Mouse (Mus musculus): ENCODE measurements around the gene 1700092M07Rik.

Gene 1700092M07Rik

GRCm38 (mm10) chr19:8745382-8745781, 4.9 kb downstream of the 1700092M07Rik start:
- DNase-seq, result no peak

GRCm38 (mm10) chr19:8747368-8747767, 6.8 kb downstream of the 1700092M07Rik start:
- DNase-seq, result no peak

GRCm38 (mm10) chr19:8755652-8756051, 15.1 kb downstream of the 1700092M07Rik start:
- no peak for DNase-seq

GRCm38 (mm10) chr19:8756635-8757387, 16.3 kb downstream of the 1700092M07Rik start, which contains the start of gene Nxf1:
Gene Nxf1, plus strand, starts transcription at chr19:8757073.
- DNase-seq, result peak; percentile 94

- no peak for DNase-seq
Observed at GRCm38 (mm10) chr19:8757471-8757998, 17.0 kb downstream of the 1700092M07Rik start.

- DNase-seq, result no peak
Observed at GRCm38 (mm10) chr19:8758899-8759298, 18.4 kb downstream of the 1700092M07Rik start.

GRCm38 (mm10) chr19:8760757-8761156, 20.2 kb downstream of the 1700092M07Rik start:
- peak; percentile 25 for DNase-seq

- DNase-seq, result no peak
Observed at GRCm38 (mm10) chr19:8763276-8763675, 22.8 kb downstream of the 1700092M07Rik start.

GRCm38 (mm10) chr19:8765562-8765961, 25.0 kb downstream of the 1700092M07Rik start:
- no peak for DNase-seq

- peak; percentile 86 for DNase-seq
Observed at GRCm38 (mm10) chr19:8770567-8771270, 30.2 kb downstream of the 1700092M07Rik start, which contains the start of gene Tmem223. Gene Tmem223, plus strand, starts transcription at chr19:8770996.

- DNase-seq, result no peak
Observed at GRCm38 (mm10) chr19:8772996-8773395, 32.5 kb downstream of the 1700092M07Rik start.

GRCm38 (mm10) chr19:8773409-8773808, 32.9 kb downstream of the 1700092M07Rik start:
- DNase-seq, result no peak

- peak; percentile 98 for DNase-seq
Observed at GRCm38 (mm10) chr19:8774086-8774835, 33.7 kb downstream of the 1700092M07Rik start, which contains the start of gene Tmem179b. Gene Tmem179b, minus strand, starts transcription at chr19:8774467.

- DNase-seq, result peak; percentile 42
Observed at GRCm38 (mm10) chr19:8774951-8775421, 34.5 kb downstream of the 1700092M07Rik start.

GRCm38 (mm10) chr19:8786008-8786781, 45.7 kb downstream of the 1700092M07Rik start, which contains the start of gene Taf6l:
Gene Taf6l, minus strand, starts transcription at chr19:8786417.
- DNase-seq, result peak; percentile 91

- no peak for DNase-seq
Observed at GRCm38 (mm10) chr19:8788521-8788920, 48.0 kb downstream of the 1700092M07Rik start.

- no peak for DNase-seq
Observed at GRCm38 (mm10) chr19:8789171-8789570, 48.7 kb downstream of the 1700092M07Rik start.

GRCm38 (mm10) chr19:8790171-8790570, 49.7 kb downstream of the 1700092M07Rik start:
- DNase-seq, result no peak
